ENCODE assay signal across 38 mouse cellular contexts in the genomic region with DNA sequence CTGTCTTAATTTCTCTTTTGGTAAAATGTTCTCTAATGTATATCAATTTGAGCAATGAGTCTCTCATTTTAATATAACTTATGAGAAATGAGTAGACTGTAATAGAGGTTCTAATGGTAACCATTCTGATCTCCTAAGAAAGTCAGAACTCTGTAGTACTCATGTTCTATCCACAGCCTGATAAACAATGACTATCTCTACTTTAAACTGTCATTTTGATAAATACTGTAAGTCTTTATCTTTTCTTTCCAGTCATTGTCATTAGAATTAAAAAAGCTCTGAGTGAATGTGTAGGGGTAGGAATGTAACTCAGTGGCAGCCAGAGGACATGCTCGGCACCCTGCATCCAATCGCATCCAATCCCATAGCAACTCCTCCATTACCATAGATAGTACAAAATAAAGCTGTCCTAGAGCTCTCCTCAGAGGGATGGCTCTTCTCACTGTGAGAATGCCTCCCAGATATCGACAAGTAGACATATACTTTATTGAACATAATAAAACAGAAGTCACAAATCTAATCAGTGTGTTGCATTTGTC. TPM values are rescaled to one million over a fixed set of nuclear protein-coding genes. Genes with fewer than 3 reads are reported as not detected.
"Had no signal": no experiment of that assay in that cellular context is flagged by ENCODE, and none has a peak within 500 bp of the region (broad histone marks: within the 10 kb centered on the region; RNA-seq: fewer than 3 reads in every experiment).

No protein-coding gene starts in this region.

- H3K27me3 ChIP-seq: heart, embryonic 13.5 days; heart, embryonic 15.5 days; hindbrain, embryonic 12.5 days; intestine, embryonic 15.5 days; limb, embryonic 12.5 days; liver, embryonic 15.5 days had no signal

- H3K9ac ChIP-seq: heart, embryonic 13.5 days; heart, embryonic 15.5 days; hindbrain, embryonic 12.5 days; hindbrain, embryonic 14.5 days; intestine, embryonic 15.5 days; limb, embryonic 12.5 days; liver, embryonic 15.5 days had no signal

- H3K4me2 ChIP-seq: heart, embryonic 11.5 days; heart, embryonic 13.5 days; heart, embryonic 15.5 days; hindbrain, embryonic 12.5 days; hindbrain, embryonic 14.5 days; intestine, embryonic 15.5 days; limb, embryonic 12.5 days; liver, embryonic 15.5 days had no signal

- H3K9me3 ChIP-seq: heart, embryonic 13.5 days; heart, embryonic 15.5 days; hindbrain, embryonic 10.5 days; hindbrain, embryonic 12.5 days; intestine, embryonic 15.5 days; limb, embryonic 10.5 days; liver, embryonic 15.5 days had no signal

- H3K27ac ChIP-seq: gastrocnemius, adult 2 months; heart, adult 2 months; heart, embryonic 13.5 days; heart, embryonic 15.5 days; hindbrain, embryonic 10.5 days; hindbrain, embryonic 12.5 days; hindbrain, embryonic 14.5 days; intestine, embryonic 15.5 days; left cerebral cortex, adult 2 months; limb, embryonic 10.5 days; limb, embryonic 12.5 days; liver, embryonic 15.5 days had no signal

- H3K36me3 ChIP-seq: intestine, embryonic 15.5 days had no signal

- DNase-seq: gastrocnemius, adult 2 months; gastrocnemius, postnatal 10 days; gastrocnemius, postnatal 25 days; heart, adult 2 months; heart, postnatal 14 days; heart, postnatal 4 days; kidney, adult 18-20 months; kidney, adult 8-10 months; kidney, postnatal 10 days; kidney, postnatal 36 days had no signal

- H3K4me3 ChIP-seq: gastrocnemius, adult 2 months; heart, adult 2 months; heart, embryonic 13.5 days; heart, embryonic 15.5 days; hindbrain, embryonic 10.5 days; hindbrain, embryonic 12.5 days; intestine, embryonic 15.5 days; left cerebral cortex, adult 2 months; limb, embryonic 10.5 days; limb, embryonic 12.5 days; liver, embryonic 15.5 days had no signal

- H3K4me1 ChIP-seq: heart, embryonic 15.5 days; hindbrain, embryonic 10.5 days; hindbrain, embryonic 12.5 days; intestine, embryonic 15.5 days; limb, embryonic 10.5 days; limb, embryonic 12.5 days had no signal

- ATAC-seq: hindbrain, embryonic 16.5 days; inflammation-experienced regulatory T-cells, adult 6 months; intestine, embryonic 15.5 days; intestine, postnatal 0 days had no signal

RNA-seq across cellular contexts. Expression of a gene that starts 44.0 kb away (rescaled TPM):
- total RNA-seq: gastrocnemius, adult 2 months; gastrocnemius, postnatal 10 days; gastrocnemius, postnatal 25 days; gastrocnemius, postnatal 4 days; granulocyte monocyte progenitor cell, adult 5-6 weeks; heart, adult 2 months; heart, postnatal 14 days; heart, postnatal 4 days; layer of hippocampus, adult 18-20 months; layer of hippocampus, postnatal 10 days; layer of hippocampus, postnatal 25 days; left cerebral cortex, adult 2 months; left cerebral cortex, postnatal 14 days; left cerebral cortex, postnatal 36 days; liver, adult 2 months had no signal
- polyA plus RNA-seq: frontal cortex, adult 2 months; heart, adult 2 months; heart, embryonic 11.5 days; heart, embryonic 13.5 days; heart, embryonic 15.5 days; heart, postnatal 0 days; hindbrain, embryonic 10.5 days; hindbrain, embryonic 12.5 days; hindbrain, embryonic 14.5 days; hindbrain, embryonic 16.5 days; inflammation-experienced regulatory T-cells, adult 6 months; intestine, embryonic 15.5 days; intestine, postnatal 0 days; kidney, embryonic 14.5 days; kidney, embryonic 16.5 days; large intestine, adult 2 months; limb, embryonic 10.5 days; limb, embryonic 12.5 days; limb, embryonic 14.5 days; liver, adult 2 months; liver, embryonic 15.5 days had no signal
